Mouse (Mus musculus) neural tube, embryonic 11.5 days (tissue): ENCODE results near the gene Tubb3. TPM values are rescaled to one million over a fixed set of nuclear protein-coding genes. Genes with fewer than 3 reads are reported as not detected.
"Not testable (repeated sequence)": the region's sequence is repeated elsewhere in the genome, so short reads cannot be mapped to it uniquely, and the experiment has no call there.

Experiments
- ATAC-seq: fragments of 200-750 bp; cut with Nextera tagmentation; 2 replicates; pipeline ENCODE4 v1.8.0; 2017; ENCODE audit warnings: moderate number of reproducible peaks, mild to moderate bottlenecking, moderate TSS enrichment, moderate library complexity; ENCODE audit not compliant: insufficient read depth, low FRiP score, low TSS enrichment
- DNase-seq: peaks from one replicate; pipeline ENCODE4 v3.0.0-alpha.2; 2015; ENCODE audit warnings: low spot score
- H3K27ac ChIP-seq: fragments of 300-500 bp; sonication (generic); 2 replicates; pipeline ENCODE4 v1.5.1; 2014; ENCODE audit warnings: low read depth, mild to moderate bottlenecking, low read length
- H3K27me3 ChIP-seq: fragments of 300-500 bp; sonication (generic); 2 replicates; pipeline ENCODE4 v1.6.1; 2014; ENCODE audit warnings: mild to moderate bottlenecking, low read length, mixed read lengths; ENCODE audit not compliant: control insufficient read depth, insufficient read depth
- H3K36me3 ChIP-seq: fragments of 300-500 bp; sonication (generic); 2 replicates; pipeline ENCODE4 v1.6.1; 2014; ENCODE audit warnings: mild to moderate bottlenecking, low read length, moderate library complexity, mixed read lengths; ENCODE audit not compliant: control insufficient read depth, insufficient read depth
- H3K4me1 ChIP-seq: fragments of 300-500 bp; sonication (generic); 2 replicates; pipeline ENCODE4 v1.6.1; 2014; ENCODE audit warnings: low read length, mixed read lengths; ENCODE audit not compliant: control insufficient read depth, insufficient read depth
- H3K4me2 ChIP-seq: fragments of 300-500 bp; sonication (generic); 2 replicates; pipeline ENCODE4 v1.6.1; 2014; ENCODE audit warnings: low read depth, mild to moderate bottlenecking, moderate library complexity
- H3K4me3 ChIP-seq: fragments of 300-500 bp; sonication (generic); 2 replicates; pipeline ENCODE4 v1.5.1; 2014; ENCODE audit warnings: low read depth, low read length
- H3K9ac ChIP-seq: fragments of 300-500 bp; sonication (generic); 2 replicates; pipeline ENCODE4 v1.6.1; 2014; ENCODE audit warnings: mild to moderate bottlenecking, low read length
- H3K9me3 ChIP-seq: fragments of 300-500 bp; sonication (generic); 2 replicates; pipeline ENCODE4 v1.6.1; 2016; ENCODE audit warnings: low read length; ENCODE audit not compliant: control insufficient read depth
- WGBS: fragments of 180-500 bp; shearing (Covaris S2); extraction: QIAGEN DNeasy Blood & Tissue Kit; methylation state at CpG from one replicate; pipeline ENCODE4 v1.1.7; 2014; 5-methylcytosine and 5-hydroxymethylcytosine counted together
- polyA plus RNA-seq: library from polyadenylated mRNA; unstranded; fragments of >200 nt; fragmentation: Nextera tagmentation; extraction: Ambion mirVana; gene quantifications from 2 replicates; pipeline ENCODE4 v1.2.1, GENCODE M21; 2014

Gene Tubb3
- polyA plus RNA-seq, 1 experiment from 2014 or later: 1,012 TPM

- no peaks in the 10 kb centered on the region for H3K36me3 ChIP-seq
- no peak overlapping the region for H3K4me2 ChIP-seq
- no peaks in the 10 kb centered on the region for H3K27me3 ChIP-seq
- DNase-seq (no peak), ATAC-seq (no peak)
- WGBS: 97% methylated on average over 27 of the region's 27 CpGs
- H3K4me1 ChIP-seq: no peaks in the 10 kb centered on the region
- H3K4me3 ChIP-seq: no peak overlapping the region
- H3K9ac ChIP-seq: no peak overlapping the region
- no peak overlapping the region for H3K27ac ChIP-seq
- H3K9me3 ChIP-seq: peaks cover 14% of the 10 kb centered on the region
These were observed 15.6 kb downstream of the Tubb3 start for GRCm38 (mm10) chr8:123426511-123427509.

GRCm38 (mm10) chr8:123427639-123428275 lies 16.5 kb downstream of the Tubb3 start:
- ATAC-seq: no peak
- H3K4me2 ChIP-seq: no peak overlapping the region
- H3K27ac ChIP-seq: no peak overlapping the region
- no peak overlapping the region for H3K4me3 ChIP-seq
- peaks cover 18% of the 10 kb centered on the region for H3K9me3 ChIP-seq
- no peak overlapping the region for H3K9ac ChIP-seq
- 96% methylated on average over 24 of the region's 24 CpGs for whole genome bisulfite sequencing
- H3K4me1 ChIP-seq: no peaks in the 10 kb centered on the region
- H3K27me3 ChIP-seq: no peaks in the 10 kb centered on the region
- no peaks in the 10 kb centered on the region for H3K36me3 ChIP-seq
- DNase-seq: no peak

GRCm38 (mm10) chr8:123428343-123428893 lies 17.2 kb downstream of the Tubb3 start:
- no peaks in the 10 kb centered on the region for H3K36me3 ChIP-seq
- ATAC-seq (no peak), DNase-seq (no peak)
- H3K9ac ChIP-seq: no peak overlapping the region
- H3K9me3 ChIP-seq: peaks cover 21% of the 10 kb centered on the region
- H3K27me3 ChIP-seq: no peaks in the 10 kb centered on the region
- 97% methylated on average over 29 of the region's 29 CpGs for WGBS
- H3K4me2 ChIP-seq: no peak overlapping the region
- no peak overlapping the region for H3K4me3 ChIP-seq
- H3K27ac ChIP-seq: no peak overlapping the region
- H3K4me1 ChIP-seq: no peaks in the 10 kb centered on the region

- no peak for DNase-seq
- Histone ChIP-seq H3K27ac (no peak overlapping the region), H3K9me3 (peaks cover 21% of the 10 kb centered on the region), H3K36me3 (no peaks in the 10 kb centered on the region), H3K9ac (no peak overlapping the region), H3K4me2 (no peak overlapping the region), H3K27me3 (no peaks in the 10 kb centered on the region), H3K4me3 (no peak overlapping the region), H3K4me1 (no peaks in the 10 kb centered on the region)
- ATAC-seq: no peak
- WGBS: 94% methylated on average over 23 of the region's 23 CpGs
These were observed 17.9 kb downstream of the Tubb3 start for GRCm38 (mm10) chr8:123428939-123429721.

GRCm38 (mm10) chr8:123429722-123430013 lies 18.4 kb downstream of the Tubb3 start:
- H3K27ac ChIP-seq, H3K4me2 ChIP-seq, ATAC-seq, H3K36me3 ChIP-seq, H3K9ac ChIP-seq, DNase-seq, H3K4me3 ChIP-seq, H3K4me1 ChIP-seq, H3K27me3 ChIP-seq: not testable (repeated sequence)
- peaks cover 23% of the 10 kb centered on the region for H3K9me3 ChIP-seq
- WGBS: 95% methylated on average over 14 of the region's 15 CpGs

GRCm38 (mm10) chr8:123430936-123431335 lies 19.7 kb downstream of the Tubb3 start:
- not testable (repeated sequence) for H3K4me1 ChIP-seq, H3K27ac ChIP-seq, H3K27me3 ChIP-seq, ATAC-seq, H3K9ac ChIP-seq, H3K4me3 ChIP-seq, DNase-seq, H3K36me3 ChIP-seq, H3K4me2 ChIP-seq
- peaks cover 23% of the 10 kb centered on the region for H3K9me3 ChIP-seq
- WGBS: 95% methylated on average over 6 of the region's 8 CpGs

GRCm38 (mm10) chr8:123431616-123432365 lies 20.6 kb downstream of the Tubb3 start:
- H3K36me3 ChIP-seq: no peaks in the 10 kb centered on the region
- peaks cover 23% of the 10 kb centered on the region for H3K9me3 ChIP-seq
- no peak overlapping the region for H3K9ac ChIP-seq
- no peak overlapping the region for H3K27ac ChIP-seq
- 96% methylated on average over 25 of the region's 25 CpGs for WGBS
- no peaks in the 10 kb centered on the region for H3K4me1 ChIP-seq
- H3K4me2 ChIP-seq: no peak overlapping the region
- no peaks in the 10 kb centered on the region for H3K27me3 ChIP-seq
- no peak overlapping the region for H3K4me3 ChIP-seq
- ATAC-seq (no peak), DNase-seq (no peak)

- no peak overlapping the region for H3K4me2 ChIP-seq
- H3K9me3 ChIP-seq: peaks cover 19% of the 10 kb centered on the region
- no peak overlapping the region for H3K4me3 ChIP-seq
- no peak for DNase-seq
- H3K36me3 ChIP-seq: no peaks in the 10 kb centered on the region
- no peak for ATAC-seq
- no peak overlapping the region for H3K9ac ChIP-seq
- no peaks in the 10 kb centered on the region for H3K27me3 ChIP-seq
- 93% methylated on average over 16 of the region's 16 CpGs for WGBS
- H3K4me1 ChIP-seq: no peaks in the 10 kb centered on the region
- no peak overlapping the region for H3K27ac ChIP-seq
These were observed 21.2 kb downstream of the Tubb3 start for GRCm38 (mm10) chr8:123432381-123432780.
